8 mouse cellular contexts compared by ENCODE assay signal in the genomic region with DNA sequence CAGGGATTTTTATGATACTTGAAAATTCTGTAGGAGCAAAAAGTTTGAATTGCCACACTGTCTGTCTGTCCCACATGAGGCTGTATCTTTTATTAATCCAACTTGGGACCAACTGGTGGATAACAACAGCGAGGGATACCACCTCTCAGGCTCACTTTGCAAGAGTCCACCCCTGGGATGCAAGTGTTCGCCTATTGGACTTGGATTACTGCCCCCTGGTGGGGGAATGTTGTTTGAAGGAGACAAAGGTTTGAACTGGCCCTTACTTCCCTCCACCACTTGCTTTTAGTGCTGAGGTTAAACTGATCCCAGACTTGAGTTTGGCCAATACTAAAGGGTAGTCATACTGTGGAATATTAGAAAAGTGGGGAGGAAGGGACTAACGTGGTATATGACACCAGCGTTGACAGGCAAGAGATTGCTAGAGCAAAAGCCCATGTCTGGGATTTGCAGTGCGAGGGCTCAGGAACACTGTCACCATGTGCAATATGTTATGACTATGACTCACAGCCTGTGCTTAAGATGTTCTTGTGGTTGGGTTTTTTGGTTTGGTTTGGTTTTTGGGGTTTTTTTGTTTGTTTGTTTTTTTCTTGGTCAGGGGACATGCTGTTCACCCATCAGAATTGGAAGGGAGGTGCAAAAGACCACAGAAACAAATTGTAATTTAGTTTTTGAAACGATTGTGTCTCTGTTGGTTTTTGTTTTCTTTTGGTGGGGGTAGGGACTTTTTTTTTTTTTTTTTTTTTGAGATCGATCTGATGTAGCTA. TPM values are rescaled to one million over a fixed set of nuclear protein-coding genes. Genes with fewer than 3 reads are reported as not detected.
DNase-seq lines count a peak whose midpoint lies in the region; ATAC-seq and TF ChIP-seq lines count a peak whose summit lies in the region.

Gene 4933415A04Rik, plus strand, starts transcription at position 717 of the 767 bp plus-strand sequence.

- peak; percentile 70 for TF ChIP-seq CTCF in forebrain, postnatal 0 days (IDR thresholded peaks at IDR 0.05; ENCODE audit: low read depth)

- no peaks in the 10 kb centered on the region for H3K4me1 ChIP-seq in forebrain, postnatal 0 days (ENCODE audit: insufficient read depth)
- no peaks in the 10 kb centered on the region for H3K4me1 ChIP-seq in intestine, embryonic 15.5 days (replicated peaks)

- peak; percentile 82 for DNase-seq in urinary bladder, postnatal 14 days (ENCODE audit: low spot score)
- no peak for DNase-seq in urinary bladder, postnatal 10 days (ENCODE audit: low spot score)
- peak; percentile 56 for DNase-seq in cerebellum, adult 11-12 months
- DNase-seq in forebrain, postnatal 0 days = peak; percentile 62
- peak; percentile 40 to 68 for DNase-seq in left cerebral cortex, postnatal 14 days (ENCODE audit: low spot score in 2 of 2)
- peak; percentile 61 for DNase-seq in naive thymus-derived CD4-positive, alpha-beta T cell, adult 2 months (ENCODE audit: low read depth)
- peak; percentile 87 for DNase-seq in thymus, postnatal 4 days

- H3K4me2 ChIP-seq in forebrain, postnatal 0 days (ENCODE audit: low read depth) = no peak within 1 kb of the TSS
- no peak within 1 kb of the TSS for H3K4me2 ChIP-seq in intestine, embryonic 15.5 days (replicated peaks)

- no peak within 1 kb of the TSS for H3K27ac ChIP-seq in forebrain, postnatal 0 days (ENCODE audit: low read depth, low read length)
- H3K27ac ChIP-seq in intestine, embryonic 15.5 days = no peak within 1 kb of the TSS

- intact Hi-C loops in left cerebral cortex, postnatal 14 days (cut with DNase I) = loop anchor here (2.0 kb wide), 1 partner anchor 92 kb away; no protein-coding TSS in a partner anchor

- no peak within 1 kb of the TSS for H3K9ac ChIP-seq in forebrain, postnatal 0 days
- no peak within 1 kb of the TSS for H3K9ac ChIP-seq in intestine, embryonic 15.5 days

- WGBS in forebrain, postnatal 0 days = 67% methylated on average over 7 of the region's 7 CpGs
- 71% methylated on average over 7 of the region's 7 CpGs for WGBS in intestine, embryonic 15.5 days

- H3K36me3 ChIP-seq in forebrain, postnatal 0 days (ENCODE audit: insufficient read depth) = peaks cover 5% of the 10 kb centered on the region
- H3K36me3 ChIP-seq in intestine, embryonic 15.5 days = peaks cover 15% of the 10 kb centered on the region

- no peak within 1 kb of the TSS for H3K4me3 ChIP-seq in forebrain, postnatal 0 days (ENCODE audit: low read depth, low read length)
- H3K4me3 ChIP-seq in intestine, embryonic 15.5 days (replicated peaks) = no peak within 1 kb of the TSS

- H3K9me3 ChIP-seq in forebrain, postnatal 0 days (ENCODE audit: low read length) = no peaks in the 10 kb centered on the region
- no peaks in the 10 kb centered on the region for H3K9me3 ChIP-seq in intestine, embryonic 15.5 days

- H3K27me3 ChIP-seq in forebrain, postnatal 0 days (ENCODE audit: insufficient read depth, low read length) = no peaks in the 10 kb centered on the region
- H3K27me3 ChIP-seq in intestine, embryonic 15.5 days (replicated peaks) = no peaks in the 10 kb centered on the region

- ATAC-seq in forebrain, postnatal 0 days = no peak
- ATAC-seq in intestine, embryonic 15.5 days = 0 out of 2 replicates have a peak, but pooled peaks have one; percentile 51

RNA-seq across cellular contexts. Expression of gene 4933415A04Rik, which starts in this region (rescaled TPM):
- total RNA-seq in forebrain, postnatal 0 days (2014; rRNA removed) = 0.76 and 1.5 TPM in 2 replicates
- polyA plus RNA-seq in forebrain, postnatal 0 days (2015; fragmentation: Nextera tagmentation; extraction: Ambion mirVana) = 1.2 and 1.8 TPM in 2 replicates
- polyA plus RNA-seq in intestine, embryonic 15.5 days (2015; fragmentation: Nextera tagmentation; extraction: Ambion mirVana) = 4.4 and 5.4 TPM in 2 replicates
- total RNA-seq in left cerebral cortex, postnatal 14 days (2021) = 1 to 10 TPM; 1.1 TPM
